Mouse (Mus musculus) left cerebral cortex, postnatal 14 days (tissue): ENCODE measurements around the gene 4930442H23Rik. TPM values are rescaled to one million over a fixed set of nuclear protein-coding genes. Genes with fewer than 3 reads are reported as not detected.

Source experiments
- DNase-seq, 2 experiments: peaks; one replicate each; pipeline ENCODE4 v3.0.0; 2021 to 2022; ENCODE audit warnings: low spot score in 2 of 2, mixed read lengths in 1 of 2
- intact Hi-C: fragments of 180-260 bp; cut with DNase I; formaldehyde crosslinking; loops from one replicate; pipeline ENCODE4 v1.15.1; 2025
- total RNA-seq, 2 experiments: library from RNA; stranded (reverse); gene quantifications; 2 replicates each; pipeline ENCODE4 v1.2.3; 2021

4930442H23Rik gene
- total RNA-seq, 2 experiments from 2014 or later: not detected

DNA sequence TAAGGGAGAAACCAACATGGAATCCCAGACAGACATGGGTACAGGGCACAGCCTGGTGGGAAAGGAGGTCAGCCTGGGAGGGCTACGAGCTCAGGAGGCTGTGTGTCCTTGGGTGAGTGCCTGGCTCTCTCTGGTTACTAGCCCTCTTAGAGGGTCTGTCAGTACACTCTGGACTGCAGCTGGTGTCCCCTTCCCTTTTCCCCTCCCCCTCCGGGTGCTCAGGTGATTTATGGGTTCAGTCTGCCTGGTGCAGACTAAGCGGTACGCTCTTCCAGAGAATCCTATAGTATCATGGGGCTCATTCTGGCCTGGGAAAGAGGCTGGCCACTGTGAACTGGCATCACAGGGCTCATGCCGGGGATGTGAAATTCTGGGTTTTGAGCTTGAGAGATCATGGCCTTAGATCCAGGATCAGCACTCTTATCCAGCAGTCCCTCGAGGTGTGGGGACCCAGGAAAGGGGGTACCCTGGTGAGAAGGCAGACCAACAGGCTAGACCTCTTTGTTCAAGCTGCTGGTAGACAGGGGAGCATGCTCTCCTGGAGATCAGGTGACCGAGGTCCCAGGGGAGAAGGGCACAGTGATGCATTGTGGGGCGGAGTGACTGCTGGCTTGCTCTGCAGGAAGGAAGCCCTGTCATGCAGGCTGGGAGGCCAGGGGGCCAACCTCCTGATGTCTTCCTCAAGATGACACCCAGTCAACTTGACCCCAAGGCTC lies 21.9 kb downstream of the 4930442H23Rik start:
- intact Hi-C loops: no loop called here
- DNase-seq: no peak

DNA sequence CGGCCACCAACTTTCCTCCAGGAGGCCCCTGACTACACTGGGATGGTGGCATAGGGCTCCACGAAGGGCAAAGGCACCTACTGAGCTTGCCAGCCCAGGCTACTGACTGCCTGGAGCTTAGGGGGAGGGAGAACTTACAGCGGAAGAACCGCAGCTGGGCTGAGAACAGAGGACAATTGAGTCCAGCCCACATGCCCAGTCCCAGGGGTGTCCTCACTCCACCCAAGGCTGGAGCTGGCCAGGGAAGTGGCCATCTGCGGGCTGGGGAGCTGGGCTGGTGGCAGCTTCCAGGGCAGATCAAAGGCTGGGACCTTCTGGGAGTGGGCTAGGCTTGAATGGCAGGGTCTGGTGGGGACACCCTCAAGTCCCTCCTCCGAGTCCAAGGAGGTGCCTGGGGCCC lies 28.9 kb downstream of the 4930442H23Rik start:
- intact Hi-C loops: no loop called here
- DNase-seq: no peak

DNA sequence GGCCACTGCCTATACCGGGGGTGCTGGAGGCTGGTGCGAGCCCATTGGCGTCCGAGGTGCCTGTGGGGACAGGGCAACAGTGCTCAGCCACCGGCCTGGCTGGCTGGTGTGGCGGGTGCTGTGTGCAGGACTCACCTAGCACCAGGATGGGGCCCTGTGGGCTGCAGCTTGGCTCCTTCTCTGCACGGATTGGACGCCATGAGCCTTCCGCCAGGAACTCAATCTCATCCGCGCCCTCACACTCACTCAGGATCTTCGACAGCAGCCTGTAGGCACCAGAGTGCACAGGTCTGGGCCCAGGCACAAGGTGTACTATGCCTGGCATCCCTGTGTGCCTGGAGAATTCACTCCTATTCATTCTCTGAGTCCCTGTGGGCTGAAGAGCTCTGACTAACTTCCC lies 29.3 kb downstream of the 4930442H23Rik start:
- intact Hi-C loops: no loop called here
- DNase-seq: no peak

DNA sequence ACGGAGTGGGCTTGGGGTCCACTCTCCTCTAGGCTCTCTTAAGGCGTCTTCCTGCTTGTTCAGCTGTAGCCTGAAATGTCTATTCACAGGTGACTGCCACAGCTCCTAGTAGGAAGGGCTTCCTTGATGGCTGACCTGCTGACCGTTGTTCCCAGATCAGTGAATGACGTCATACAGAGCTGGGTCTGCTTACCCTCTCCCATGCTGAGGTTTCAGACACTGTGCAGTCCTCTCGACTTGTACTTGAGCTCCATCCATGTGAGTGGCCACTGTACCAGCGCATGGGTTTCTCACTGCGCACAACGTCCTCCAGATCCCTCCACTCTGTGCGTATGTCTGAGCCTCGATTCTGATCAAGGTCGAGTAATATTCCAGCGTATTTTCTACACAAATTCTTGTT lies 31.0 kb downstream of the 4930442H23Rik start:
- DNase-seq: no peak
- intact Hi-C loops: no loop called here

DNA sequence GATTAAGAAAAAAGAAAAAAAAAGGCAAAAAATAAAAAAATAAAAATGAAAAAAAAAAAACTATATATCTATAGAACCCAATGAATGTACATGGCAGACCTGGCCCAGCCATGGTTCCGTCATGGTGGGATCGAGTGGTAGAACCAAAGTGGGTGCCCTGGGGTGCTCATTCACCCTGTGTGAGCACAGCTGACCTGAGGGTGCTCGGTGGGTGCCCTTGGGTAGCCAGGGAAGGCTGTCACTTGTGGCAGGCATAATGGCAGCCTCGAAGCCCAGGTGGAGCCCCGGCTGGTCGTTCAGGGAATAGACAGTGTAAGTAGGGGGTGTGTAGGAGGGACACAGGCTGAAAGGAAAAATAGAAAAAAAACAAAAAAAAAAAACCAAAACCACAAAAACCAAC lies 32.4 kb downstream of the 4930442H23Rik start:
- DNase-seq: no peak
- intact Hi-C loops: no loop called here

DNA sequence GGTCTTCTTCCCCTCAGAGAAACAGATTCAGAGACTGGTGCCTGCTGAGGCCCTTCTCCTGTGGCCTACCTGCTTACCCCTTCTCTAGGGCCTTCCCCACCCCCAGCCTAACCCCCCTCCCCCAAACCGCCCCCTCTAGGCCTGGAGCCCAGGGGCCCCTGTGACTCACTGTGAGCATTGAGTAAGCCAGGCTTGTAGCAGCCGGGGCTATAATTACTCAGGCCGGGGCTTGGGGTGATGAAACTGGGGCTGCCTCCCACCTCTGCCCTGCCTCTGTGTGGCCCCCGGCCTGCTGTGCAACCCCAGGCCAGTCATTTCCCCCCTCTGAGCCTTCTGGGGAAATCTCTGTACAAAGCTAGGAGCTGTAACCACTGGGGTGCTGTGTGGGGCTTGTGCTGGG lies 37.4 kb downstream of the 4930442H23Rik start:
- intact Hi-C loops: no loop called here

DNA sequence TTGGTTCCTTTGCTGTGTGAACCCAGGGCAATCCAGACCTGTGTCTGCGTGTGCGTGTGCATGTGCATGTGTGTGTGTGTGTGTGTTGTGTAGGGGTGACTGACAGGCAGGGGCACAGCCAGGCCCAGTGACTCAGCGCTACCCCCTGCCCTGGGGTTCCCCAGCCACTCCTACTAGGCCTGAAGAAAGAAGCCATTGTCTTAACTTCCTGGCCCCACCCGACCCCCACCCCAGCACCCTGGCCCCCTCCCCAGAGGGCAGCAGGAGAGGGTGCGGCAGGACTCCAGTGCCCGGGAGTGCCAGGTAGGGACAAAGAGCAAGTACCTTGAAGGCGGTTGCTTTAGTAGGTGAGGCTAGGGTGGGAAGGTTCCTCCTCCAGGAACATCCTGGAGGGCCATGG lies 37.9 kb downstream of the 4930442H23Rik start:
- intact Hi-C loops: no loop called here
- no peak for DNase-seq

More for the DNA sequence above, 37.4 kb downstream of the 4930442H23Rik start:
- DNase-seq: no peak

DNA sequence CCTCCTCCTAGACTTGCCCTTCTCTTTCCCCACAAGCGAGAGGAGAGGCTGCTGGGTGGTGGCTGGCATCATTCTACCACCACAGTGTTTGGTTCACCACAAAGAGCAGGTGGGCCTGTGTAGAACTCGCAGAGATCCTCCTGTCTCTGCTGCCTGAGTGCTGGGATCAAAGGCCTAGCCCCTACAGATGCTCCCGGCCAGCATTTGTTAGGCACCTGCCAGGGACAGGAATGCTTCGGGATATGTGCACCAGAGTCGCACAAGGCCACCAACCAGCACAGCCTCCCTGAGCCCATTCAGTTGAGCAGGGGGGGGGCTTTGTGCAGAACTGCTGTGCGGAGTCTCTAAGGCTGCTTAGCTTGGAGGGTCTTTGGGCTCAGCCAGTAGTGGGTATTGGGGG lies 38.3 kb downstream of the 4930442H23Rik start:
- intact Hi-C loops: no loop called here

DNA sequence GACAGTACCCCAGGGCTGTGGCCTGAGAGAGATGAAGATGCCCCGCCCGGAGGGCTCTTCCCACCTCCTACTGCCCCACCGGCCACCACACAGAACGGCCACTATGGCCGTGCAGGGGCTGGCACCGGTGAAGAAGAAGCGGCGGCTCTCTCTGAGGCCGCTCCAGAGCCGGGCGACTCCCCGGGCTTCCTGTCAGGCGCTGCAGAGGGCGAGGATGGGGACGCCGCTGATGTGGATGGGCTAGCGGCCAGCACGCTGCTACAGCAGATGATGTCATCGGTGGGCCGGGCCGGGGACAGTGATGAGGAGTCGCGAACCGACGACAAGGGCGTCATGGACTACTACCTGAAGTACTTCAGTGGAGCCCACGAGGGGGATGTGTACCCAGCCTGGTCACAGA lies 39.0 kb downstream of the 4930442H23Rik start:
- no peak for DNase-seq
- intact Hi-C loops: no loop called here

More for the DNA sequence above, 38.3 kb downstream of the 4930442H23Rik start:
- no peak for DNase-seq

DNA sequence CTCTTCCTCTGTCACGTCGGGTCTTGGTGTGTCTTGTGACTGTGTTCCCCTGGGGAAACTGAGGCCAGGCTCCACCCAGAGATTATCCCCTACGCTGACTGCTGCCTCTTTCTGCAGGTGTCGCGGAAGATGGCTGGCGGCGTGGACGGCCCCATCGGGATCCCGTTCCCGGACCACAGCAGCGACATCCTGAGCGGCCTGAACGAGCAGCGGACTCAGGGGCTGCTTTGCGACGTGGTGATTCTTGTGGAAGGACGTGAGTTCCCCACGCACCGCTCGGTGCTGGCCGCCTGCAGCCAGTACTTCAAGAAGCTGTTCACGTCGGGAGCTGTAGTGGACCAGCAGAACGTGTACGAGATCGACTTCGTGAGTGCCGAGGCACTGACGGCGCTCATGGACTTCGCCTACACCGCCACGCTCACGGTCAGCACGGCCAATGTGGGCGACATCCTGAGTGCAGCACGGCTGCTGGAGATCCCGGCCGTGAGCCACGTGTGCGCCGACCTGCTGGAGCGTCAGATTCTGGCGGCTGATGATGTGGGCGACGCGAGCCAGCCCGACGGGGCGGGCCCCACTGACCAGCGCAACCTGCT lies 39.7 kb downstream of the 4930442H23Rik start:
- DNase-seq: no peak
- intact Hi-C loops: no loop called here

DNA sequence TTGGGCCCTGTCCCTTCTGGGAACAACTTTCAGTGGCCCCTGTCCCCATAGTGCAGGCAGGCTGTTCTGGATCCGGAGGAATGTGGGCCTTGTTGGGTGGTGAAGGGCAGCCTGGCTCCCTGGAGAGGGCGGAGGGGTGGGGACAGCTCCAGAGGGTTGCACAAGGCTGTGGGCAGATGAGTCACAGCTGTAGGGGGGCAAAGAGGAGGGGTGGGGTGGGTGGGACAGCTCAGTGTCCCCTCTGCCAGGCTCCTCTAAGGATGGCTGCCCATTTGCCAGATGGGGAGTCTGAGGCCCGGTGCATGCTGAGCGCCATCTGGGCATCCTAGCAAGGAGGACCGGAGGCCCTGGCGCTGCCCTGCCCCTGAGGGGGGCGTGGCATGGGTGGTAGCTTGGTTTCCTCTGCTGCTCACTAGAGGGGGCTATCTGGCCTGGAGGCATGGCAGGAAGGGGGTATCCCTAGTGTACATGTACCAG lies 40.5 kb downstream of the 4930442H23Rik start:
- intact Hi-C loops: no loop called here
- DNase-seq: no peak

DNA sequence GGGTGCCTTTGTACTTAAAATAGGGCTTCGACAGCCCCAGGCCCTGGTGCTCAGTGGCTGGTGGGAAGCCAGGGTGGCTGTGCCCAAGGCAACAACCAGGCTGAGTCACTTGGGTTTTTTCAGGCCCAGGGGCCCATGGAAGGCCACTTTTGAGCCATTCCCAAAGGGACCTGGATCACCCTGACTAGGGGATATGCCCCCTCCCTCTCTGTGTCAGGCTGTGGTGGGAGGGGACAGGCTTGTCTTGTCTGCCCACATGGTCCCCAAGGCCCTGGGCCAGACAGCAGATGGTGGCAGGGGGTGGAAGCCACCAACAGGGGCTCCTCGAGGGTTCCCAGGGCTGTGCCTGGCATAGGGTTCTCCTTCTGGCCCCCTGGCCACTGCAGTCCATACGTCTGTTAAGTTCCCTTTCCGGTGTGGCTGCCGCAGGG lies 41.1 kb downstream of the 4930442H23Rik start:
- no peak for DNase-seq
- intact Hi-C loops: no loop called here

DNA sequence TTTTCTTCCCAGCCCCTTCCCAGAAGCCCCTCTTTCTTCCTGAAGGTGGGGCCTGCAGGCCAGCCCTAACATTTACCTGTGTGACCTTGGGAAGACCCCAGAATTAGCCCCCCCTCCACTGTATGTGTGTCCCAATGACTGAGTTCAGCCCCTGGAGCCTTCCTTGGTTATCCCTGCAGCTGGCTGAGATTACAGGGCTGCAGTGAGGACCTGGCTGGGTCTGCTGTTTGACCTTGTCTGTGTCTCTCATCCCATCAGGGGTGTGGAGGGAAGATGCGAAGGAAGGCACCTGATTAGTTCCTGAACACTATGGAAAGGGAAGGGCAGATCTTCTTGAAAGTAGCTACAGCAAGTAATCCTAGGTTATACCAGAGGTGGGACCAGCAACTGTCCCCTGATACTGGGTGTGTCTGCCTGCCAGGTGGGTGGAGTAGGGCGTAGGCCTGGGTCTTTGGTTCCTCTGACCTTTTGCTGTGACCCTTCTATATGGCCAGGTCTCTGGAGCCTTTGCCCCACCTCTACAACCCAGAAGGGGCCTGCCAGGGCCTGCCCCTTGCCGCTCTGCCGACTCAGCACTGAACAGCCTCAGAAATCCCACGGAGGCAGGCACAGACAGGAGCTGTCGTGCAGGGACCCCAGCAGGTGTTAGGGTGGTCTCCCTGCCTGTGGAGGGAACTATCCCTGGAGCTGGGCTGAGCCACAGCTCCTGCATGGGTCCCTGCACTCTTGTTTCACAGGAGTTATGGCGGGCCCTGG lies 42.0 kb downstream of the 4930442H23Rik start:
- intact Hi-C loops: no loop called here
- DNase-seq: no peak

DNA sequence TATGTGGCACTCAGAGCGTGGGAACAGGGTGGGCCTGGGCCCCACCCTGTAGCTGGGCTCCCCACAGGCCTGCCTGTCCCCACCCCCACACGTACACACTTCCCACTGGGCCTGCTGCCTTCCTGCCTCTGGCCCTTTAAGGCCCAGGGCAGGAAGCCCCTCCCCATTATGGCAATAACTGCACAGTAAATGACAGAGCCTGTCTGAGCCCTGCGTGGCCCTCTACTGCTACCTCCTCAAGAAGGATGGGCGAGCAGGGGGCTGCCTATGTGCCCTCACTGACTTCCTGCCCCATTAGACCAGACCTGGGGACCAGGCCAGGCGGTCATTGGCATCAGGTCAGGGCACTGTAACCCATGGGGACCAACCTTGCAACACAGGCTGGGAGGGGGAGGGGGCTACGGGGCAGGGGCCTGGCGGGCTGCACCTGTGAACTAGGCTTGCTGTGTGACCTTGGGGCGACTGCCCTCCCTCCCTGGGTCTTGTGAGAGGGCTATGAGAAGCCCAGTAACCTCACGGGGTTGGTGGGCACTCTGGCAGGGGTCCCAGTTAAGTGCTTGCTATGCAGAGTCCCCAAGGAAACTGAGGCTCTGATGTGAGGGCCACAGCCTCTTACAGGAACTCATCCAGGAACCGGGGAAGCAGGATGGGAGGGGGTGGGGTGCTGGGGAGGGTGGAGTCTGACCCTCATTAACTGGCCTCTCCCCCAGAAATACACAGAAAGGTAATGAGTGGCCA lies 42.8 kb downstream of the 4930442H23Rik start:
- intact Hi-C loops: no loop called here
- DNase-seq: no peak

DNA sequence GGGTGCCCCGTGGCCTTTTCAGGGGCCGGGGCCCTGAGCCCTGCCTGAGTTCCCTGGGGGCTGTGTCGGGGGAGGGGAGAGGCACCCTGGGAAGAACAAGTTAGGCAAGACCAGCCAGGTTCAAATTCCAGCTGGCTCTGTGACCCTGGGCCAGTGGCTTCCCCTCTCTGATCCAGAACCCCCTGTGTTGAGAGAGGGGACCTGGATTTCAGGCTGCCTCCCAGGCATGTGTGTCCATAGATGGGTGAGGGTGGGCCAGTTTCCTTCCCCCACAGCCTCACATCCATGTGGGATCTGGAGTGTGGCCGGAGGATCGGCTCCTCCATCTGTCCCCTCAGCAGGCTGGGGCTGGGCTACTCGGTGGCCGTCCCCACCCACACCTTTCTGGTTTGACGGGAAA lies 43.6 kb downstream of the 4930442H23Rik start:
- no peak for DNase-seq
- intact Hi-C loops: no loop called here

DNA sequence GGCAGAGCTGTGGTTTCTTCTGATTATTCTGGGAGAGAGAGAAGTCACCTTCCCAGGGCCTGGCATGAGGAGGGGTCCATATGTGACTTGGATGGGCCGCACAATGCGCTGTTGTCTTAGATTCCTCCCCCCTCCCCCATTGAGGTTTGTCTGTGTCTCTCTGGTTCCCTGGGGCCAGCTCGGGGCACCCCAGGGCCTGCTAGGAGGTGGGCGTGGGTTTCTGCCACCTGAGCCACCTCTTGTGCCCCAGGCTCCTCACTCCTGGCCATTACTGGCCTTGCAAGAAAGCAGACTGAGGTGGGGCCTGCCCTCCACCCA lies 44.2 kb downstream of the 4930442H23Rik start:
- DNase-seq: no peak
- intact Hi-C loops: no loop called here

DNA sequence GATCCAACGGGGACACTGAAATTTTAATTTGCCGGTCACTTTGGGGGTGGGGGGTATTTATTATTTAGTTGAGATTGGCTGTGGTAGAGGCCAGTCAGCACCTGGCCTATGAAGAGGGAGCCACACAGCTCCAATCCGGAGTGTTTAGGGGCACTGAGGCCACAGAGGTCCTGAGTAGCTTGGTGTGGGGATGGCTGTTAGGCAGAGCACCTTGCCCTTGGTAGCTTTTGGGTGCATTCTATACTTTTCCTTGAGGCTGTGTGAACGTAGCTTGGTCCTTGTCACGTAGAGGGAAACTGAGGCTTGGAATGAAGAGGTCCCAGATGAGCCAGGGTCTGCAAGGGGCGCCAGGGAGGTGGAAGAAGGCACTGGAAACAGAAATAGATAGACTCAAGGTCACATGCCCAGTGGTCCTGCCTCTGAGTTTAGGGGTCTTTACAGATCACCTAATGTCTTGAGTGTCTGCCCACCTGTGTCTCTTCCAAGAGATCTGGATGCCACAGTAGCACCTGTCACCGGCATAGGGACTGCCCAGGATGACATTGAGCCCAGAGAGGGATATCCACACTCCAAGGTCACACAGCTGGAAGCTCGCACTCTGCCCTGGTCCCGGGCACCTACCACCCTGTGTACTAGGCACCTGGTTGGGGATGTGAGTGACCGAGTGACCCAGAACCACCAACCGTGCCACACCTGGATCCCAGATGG lies 44.7 kb downstream of the 4930442H23Rik start:
- no peak for DNase-seq
- intact Hi-C loops: no loop called here

DNA sequence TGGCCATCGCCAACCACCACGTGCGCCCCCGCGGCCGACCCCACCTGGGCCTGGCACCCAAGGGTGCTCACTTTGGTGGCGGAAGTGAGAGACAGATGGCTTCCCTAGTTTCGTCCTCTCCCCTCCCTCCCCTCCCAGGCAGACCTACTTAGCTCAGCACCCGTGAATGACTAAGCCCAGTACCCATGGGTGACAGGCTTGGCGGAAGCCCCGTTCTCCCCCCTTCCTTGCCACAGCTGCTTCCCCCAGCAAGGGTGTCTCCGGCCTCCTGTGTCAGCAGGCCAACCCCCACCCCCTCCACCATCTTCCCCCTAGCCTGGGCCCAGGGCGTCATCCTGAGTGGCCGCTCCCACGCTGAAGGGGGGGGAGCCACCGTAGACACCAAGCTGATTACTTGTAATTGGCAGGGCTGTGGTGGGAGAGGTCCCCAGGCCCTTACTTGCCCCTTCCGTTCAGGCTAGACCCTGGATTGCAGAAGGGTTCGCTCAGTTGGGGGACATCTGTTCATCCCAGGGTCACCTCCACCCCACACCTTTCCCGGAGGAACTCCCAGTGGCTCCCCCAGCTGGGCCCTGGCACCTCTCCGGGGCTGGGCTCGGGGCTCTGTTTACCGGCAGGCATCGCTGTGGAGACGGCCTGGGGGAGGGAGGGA lies 45.4 kb downstream of the 4930442H23Rik start:
- peak in 1 of 2 experiments; percentile 59 for DNase-seq
- intact Hi-C loops: no loop called here
